Mouse (Mus musculus): Measurements from ENCODE around the gene Lrrfip2.

DNA sequence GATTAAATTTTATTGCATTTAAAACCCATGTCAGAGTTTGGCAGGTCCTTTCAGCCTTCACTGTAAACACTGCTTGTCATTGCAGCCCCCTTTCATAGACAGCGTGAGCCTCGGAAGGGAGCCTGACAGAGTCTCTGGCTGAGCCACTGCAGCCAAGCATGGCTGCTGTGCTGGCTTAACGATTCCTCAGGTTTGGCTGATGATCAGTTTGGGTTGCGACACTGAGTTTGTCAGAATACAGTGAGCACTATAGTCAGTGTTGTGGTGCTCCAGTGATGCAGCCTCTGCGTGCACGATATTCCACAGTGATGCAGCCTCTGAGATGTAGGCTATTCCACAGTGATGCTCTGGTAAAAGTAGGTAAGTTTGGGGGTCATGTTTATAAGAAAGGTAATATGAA is 69.5 kb downstream of the Lrrfip2 start:
- TF ChIP-seq CTCF (IDR thresholded peaks at IDR 0.05; ENCODE audit: low read depth, low read length) (no peak), POLR2A (IDR thresholded peaks at IDR 0.05; ENCODE audit: extremely low read depth, insufficient read depth, low read length) (no peak)

Data from liver, adult 2 months (tissue).